Mouse (Mus musculus): ENCODE measurements around the gene Col1a2.

Gene Col1a2

DNA sequence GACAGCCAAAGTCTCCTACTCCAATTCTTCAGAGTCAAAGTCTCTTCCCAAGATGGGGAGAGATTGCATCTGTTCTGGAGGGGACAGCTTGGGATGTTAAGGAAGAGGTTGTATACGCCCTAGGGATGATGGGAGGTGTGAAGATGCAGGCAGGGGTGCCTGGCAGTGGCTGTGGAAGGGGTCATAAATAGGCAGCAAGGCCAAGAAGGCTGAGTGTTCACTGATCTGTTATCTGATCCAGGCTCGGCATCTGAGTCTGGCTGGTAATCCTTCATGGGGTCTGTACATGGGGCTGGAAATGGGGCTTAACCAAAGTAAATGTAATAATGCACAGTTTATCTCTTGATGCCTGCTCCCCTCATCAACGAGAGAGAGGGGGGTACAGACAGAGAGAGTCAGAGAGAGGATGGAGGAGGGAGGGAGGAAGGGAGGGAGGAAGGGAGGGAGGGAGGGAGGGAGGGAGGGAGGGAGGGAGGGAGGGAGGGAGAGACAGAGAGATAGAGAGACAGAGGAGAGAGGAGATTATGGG is at the start of gene Col1a2:
TSS of gene Col1a2 (plus strand) at position 212 of the 529 bp plus-strand sequence.
- no peak for DNase-seq (ENCODE audit: low spot score in 2 of 2)

DNA sequence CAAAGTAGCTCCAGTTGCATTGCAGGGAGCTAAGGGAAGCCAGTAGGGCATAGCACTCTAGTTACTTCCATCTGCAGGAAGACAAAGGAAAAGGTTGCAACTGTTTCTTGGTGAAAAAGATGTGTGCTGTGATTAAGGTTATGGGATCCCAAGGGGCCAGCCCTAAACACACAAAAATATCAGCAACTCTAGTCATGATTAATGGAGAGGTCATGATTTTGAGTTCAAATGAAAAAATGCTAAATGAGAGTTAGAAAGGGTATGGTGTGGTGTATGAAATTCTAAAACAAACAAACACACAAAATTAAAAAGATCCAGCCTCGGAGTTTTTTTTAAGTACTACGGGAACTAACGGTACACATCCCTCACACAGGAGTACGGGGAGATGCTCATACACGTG is 49.1 kb upstream of the Col1a2 start:
- no peak for DNase-seq (ENCODE audit: low spot score in 2 of 2)

DNA sequence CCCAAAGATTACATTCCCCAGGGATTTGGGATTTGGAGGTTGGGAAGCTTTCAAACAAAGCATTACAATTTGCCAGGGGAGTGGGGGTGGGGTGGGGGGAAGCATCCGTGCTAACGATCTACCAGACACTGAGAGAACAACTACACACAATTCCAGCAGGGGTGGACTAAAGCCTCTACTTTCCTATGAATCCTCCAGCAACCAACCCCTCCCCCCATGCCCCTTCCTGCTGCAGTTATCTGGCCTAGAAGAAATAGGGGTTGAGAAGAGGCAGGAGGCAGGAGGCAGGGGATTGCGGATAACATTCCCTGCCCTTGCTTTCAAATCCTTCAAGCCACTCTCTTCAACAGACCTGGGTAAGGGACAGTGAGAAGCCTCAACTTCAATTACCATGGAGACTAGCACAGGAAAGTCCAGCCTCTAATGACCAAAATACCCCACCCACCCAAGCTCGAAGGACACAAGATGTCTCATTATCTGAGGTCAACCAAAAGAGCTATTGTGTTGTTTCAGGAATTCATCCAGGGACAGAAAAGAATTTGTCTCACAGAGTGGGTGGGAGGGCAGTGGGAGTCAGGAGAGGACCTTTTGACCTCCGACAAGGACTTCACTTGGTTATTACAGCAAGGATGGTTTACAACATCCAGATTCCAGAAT is 48.5 kb upstream of the Col1a2 start:
- DNase-seq (ENCODE audit: low spot score in 2 of 2): no peak

DNA sequence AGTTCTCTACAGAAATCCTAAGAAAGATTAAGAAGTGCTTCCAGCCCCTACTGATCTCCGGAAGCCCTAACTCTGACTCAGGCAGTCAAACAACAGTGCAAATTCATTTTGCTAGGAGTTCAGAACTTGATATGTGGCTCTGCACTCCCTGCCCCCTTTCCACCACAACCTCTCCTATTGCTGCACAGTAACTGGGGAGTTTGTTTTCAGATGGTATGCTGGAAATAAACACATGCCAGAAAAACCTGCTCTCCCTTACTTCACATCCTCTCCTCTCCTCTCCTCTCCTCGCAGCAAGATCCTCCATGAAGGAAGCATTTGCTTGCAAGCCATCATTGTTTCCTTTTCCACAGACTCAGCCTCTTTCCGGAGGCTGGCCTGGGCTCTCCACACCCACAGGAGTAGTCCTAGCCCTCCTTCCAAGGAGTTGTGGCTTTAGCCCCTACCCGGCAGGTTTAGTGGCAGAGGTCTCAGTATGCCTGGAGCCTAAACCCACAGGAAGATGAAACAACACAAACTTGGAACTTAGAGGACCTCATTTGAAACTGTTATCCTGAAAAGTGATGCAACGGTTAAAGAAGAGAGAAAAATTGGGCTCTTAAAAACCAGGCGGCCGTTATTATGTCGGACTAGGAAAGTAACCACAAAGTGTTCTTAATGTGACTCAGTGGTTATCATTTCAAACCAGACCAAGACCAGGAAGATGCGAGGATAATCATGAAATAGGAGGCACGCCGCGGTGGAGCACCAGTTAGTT is 47.7 kb upstream of the Col1a2 start:
- DNase-seq (ENCODE audit: low spot score in 2 of 2): no peak

DNA sequence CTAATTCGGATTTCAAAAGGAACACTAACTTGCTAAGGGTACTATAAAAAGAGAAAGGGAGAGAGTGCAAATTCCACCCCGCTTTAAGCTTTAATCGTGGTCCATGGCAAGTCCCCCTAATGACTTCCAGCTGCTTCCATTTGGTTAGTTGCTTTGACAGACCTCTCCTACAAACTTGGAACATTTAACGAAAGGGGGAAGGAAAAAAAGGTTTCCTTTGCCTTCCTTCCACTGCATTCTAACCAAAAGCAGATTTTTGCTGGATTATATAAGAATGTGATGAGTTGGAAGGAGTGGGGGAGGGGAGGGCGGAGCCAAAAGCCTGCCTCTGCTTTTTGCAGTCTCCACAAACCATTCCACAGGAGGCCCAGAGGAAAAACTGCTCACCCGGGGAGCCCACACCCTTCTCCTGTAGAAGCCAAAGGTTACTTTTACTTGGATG is 47.0 kb upstream of the Col1a2 start:
- no peak for DNase-seq (ENCODE audit: low spot score in 2 of 2)

DNA sequence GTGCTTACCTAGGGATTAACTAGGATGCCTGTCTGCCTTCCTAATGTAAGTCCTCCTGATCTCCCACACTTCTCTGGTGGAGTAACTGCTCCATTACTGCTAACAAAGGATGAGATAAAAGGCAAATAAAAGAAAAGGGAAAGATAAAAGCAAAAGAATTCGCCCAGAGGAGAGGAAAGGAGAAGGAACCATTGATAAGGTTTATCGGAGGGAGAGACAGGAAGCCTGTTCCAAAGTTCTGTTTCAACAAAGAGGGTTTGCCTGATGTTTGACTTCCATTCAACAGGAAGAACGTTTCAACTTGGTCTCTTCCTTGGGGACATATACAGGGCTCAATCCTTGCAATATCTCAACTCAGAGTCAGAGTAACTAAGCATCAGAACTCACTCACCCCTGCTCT is 39.3 kb upstream of the Col1a2 start:
- no peak for DNase-seq (ENCODE audit: low spot score in 2 of 2)

DNA sequence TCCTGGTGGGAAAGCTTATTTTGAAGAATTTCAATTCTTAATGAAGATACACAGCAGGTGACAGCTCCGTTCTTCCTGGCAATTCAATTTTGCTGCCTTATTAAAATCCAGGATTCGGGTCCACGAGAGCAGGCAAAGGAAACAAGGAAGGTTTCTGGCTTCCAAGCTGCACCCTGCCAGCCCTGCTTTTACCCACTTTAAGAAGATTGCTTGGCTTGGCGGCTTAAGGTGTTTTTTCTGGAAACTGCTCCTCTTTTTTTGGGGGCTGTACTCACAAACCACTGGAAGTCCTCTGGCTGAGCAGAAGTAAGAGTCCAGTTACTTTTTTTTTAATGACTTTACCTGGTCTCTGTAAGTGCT is 21.1 kb upstream of the Col1a2 start:
- no peak for DNase-seq (ENCODE audit: low spot score in 2 of 2)

DNA sequence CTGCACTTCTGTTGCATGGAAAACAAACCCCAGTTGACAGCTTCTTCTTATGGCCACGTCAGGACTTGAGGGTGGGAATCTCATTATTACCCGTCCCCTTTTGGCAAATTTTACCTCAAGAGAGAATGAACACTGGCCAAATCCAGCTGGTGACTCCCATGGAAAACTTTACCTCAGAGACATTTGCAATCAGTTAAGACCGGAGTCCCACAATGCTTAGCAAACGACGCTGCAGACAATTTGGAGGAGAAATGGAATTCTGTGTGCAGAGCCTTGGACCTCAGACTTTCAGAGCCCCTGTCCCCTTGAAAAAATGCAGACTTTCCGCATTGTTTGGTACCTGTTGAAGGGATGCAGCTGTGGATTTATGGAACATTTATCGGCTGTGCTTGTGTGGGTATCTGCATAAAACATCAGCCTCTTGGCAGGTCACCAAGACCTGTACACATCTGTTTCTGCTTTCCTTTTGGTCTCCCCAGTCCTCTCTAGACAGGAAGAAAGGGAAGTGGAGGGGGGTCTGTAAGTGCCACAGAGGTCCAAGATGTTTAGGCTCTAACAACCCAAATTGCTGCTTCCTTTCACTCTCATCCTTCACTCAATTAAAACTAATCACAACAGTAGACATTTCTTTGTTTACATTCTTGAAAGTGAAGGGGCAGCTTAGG is 20.5 kb upstream of the Col1a2 start:
- DNase-seq (ENCODE audit: low spot score in 2 of 2): no peak

DNA sequence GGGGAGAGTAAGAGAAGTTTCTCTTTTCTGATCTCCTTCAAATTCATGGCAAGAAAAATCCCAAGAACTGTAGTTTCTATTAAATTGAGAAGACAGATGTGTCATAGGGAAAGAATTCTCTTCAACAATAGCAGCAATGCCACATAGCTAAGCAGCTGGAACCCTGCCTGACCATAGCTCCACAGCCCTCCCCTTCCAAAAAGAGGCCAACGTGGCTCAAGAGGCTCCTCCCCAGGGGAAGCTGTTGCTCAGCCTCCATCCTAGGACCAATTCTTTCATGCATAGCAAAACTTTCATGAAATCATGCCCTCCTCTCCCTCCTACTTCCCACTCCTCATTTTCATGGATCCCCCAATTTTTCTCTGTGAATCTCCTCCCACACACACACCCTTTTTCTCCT is 16.3 kb upstream of the Col1a2 start:
- no peak for DNase-seq (ENCODE audit: low spot score in 2 of 2)

DNA sequence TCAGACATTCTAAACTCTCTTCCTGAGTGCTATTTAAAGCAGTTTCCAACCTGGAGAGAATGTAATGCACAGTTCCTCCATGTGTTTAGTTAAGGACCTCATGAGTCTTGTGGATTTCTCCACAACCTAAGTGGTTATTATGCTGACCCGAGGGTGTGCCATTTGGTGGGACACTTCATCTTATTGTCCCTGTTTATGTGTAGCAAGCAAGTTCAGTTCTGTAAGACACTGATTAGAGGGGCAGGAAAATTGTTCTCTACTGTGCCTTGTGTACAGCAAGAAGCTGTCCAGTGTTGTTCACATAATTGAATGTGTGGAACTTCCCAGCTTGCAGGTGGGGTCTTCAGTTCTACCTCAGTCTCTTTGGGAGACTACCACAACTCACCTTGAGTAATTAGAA is 15.6 kb upstream of the Col1a2 start:
- DNase-seq (ENCODE audit: low spot score in 2 of 2): no peak

DNA sequence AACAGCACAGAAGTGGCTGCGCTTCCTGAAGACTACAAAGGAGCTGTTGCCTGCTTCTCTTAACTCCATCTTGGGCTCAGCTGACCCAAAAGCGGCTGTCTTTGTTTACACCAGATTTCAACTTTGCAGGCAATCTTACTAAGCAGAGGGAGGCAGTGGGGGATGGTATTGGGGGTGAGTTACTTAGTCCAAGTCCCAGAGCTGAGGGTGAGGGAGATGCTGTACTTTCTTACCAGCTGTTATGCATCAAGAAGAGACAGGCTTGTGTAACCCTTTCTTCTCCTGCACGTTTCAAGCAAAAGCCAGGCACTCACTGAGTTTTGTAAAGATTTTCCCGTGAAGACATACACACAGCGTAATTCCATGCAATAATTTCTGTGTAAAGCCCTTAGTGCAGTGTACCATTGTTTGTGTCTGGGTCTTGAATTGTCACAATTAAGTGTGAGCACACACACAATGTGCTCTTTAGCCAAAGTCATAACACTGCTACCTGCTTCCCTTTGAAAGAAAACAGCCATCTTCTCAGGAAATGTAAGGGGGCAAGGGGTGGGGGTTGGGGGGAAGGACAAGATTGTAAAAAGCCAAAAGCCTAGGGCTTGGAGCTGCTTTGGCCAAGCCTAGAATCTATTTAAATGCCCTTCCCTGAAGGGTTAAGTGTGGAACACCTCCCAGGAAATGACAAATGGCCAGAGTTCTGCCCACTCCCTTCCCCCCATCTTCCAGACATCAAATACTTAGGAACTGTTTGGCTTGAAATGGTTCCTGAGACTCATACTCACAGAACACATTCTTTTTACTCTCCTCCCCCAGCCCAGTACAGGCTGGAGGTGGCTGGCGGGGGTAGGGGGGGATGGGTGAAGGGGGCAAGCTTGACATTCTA is 15.0 kb upstream of the Col1a2 start:
- no peak for DNase-seq (ENCODE audit: low spot score in 2 of 2)

DNA sequence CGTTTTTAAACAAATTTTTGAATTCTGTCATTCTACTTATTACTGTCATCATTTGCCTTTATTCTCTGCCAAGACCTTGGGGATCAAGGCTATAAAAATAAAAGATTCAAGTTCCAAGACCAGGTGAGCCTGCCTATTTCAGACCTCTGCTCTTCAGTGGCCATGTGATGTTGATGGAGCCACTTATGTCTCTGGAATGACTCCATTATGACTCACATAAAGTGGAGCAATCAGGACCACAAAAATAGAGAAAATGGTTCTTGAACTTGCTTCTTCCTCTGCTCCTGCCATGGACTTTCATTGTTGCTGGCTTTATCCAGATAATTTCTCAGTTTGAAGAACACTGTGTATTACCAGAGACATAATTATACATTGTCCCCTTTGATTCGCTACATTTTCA is 10.9 kb upstream of the Col1a2 start:
- DNase-seq (ENCODE audit: low spot score in 2 of 2): no peak

DNA sequence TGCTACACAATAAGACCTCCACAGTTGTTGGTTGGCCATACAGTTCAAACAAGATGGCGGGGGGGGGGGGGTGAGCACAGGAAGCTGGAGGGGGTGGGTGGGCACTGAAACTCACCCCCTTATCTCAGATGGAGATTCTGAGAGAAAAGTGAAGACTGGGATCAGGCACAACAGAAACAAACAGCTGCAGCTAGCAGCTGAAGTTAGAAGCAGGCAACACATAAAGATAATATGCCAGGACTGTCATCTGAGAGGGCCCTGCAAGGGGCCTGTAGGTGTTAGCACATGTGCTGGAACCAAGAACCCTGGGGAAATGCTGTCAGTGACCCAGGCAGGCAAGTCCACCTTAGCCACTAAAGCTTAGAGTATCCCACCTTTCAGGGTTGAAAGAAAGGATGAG is 8.2 kb upstream of the Col1a2 start:
- no peak for DNase-seq (ENCODE audit: low spot score in 2 of 2)

DNA sequence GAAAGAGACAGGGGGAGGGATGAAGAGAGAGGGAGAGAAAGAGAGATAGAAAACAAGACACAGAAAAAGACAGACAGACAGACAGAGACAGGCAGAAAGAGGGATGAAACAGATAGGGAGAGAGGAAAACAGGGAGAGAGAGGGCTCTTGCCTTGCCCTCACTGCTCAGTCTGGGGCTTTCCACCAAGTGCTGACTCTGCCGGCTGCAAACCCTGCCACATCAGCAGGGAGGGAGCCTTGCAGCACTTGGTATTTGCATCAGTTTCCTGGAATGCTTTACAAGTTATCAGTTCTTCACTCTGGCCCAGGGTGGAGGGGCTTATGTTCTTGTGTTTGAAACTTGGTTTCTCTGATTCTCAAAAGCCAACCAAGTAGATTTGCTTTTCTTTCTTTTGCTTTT is 1.5 kb upstream of the Col1a2 start:
- no peak for DNase-seq (ENCODE audit: low spot score in 2 of 2)

DNA sequence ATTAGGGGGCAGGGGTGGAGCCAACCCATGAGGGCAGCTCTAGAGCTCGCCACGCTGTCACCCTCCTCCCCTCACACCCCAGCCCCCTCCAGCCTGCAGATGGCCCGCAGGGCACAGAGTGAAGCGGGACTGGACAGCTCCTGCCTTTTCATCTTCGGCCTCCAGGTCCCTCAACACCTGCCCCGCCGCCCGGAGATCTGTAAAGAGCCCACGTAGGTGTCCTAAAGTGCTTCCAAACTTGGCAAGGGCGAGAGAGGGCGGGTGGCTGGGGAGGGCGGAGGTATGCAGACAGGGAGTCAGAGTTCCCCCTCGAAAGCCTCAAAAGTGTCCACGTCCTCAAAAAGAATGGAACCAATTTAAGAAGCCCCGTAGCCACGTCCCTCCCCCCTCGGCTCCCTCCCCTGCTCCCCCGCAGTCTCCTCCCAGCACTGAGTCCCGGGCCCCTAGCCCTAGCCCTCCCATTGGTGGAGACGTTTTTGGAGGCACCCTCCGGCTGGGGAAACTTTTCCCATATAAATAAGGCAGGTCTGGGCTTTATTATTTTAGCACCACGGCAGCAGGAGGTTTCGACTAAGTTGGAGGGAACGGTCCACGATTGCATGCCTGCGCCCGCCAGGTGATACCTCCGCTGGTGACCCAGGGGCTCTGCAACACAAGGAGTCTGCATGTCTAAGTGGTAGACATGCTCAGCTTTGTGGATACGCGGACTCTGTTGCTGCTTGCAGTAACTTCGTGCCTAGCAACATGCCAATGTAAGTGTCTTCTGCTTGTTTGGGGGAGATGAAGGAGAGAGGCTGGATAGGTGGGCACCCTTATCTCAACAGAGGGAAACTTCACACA is 764 bp downstream of the Col1a2 start:
- DNase-seq (ENCODE audit: low spot score in 2 of 2): no peak

DNA sequence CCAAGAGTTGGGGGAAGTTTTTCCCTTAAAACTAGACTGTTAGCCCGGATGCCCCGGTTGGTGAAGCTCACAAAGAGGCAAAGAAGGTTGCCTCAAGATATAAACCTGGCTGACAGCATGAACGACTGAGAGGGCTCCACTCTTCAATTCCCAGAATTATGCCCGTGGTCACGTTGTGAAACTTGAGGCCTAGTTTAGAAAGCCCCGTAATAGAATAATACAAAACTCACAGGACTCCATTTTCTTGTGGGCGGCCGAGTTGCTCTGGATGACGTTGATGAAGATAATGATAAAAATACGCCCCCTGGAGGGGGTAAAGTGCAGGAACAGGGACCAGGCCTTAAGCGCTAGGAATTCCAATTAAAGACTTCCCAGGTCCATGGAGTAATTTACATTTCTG is 1.5 kb downstream of the Col1a2 start:
- no peak for DNase-seq (ENCODE audit: low spot score in 2 of 2)

DNA sequence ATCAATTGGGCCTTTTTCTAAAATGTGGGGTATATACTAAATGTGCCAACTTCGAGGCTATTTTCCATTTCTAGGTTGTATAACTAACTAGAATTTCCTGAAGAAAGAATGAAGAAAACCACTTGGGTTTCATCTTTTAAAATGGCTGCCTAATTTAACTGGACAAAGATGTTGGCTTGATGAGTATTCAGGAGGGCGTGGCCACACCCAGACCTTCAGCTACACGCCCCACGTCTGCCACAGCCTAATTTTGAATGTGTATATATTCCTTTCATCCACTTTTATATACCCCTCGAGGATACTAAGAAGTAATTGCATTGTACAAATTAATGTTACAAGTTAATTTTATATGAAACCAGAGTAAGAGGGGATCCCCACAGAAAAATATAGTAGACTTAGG is 2.2 kb downstream of the Col1a2 start:
- no peak for DNase-seq (ENCODE audit: low spot score in 2 of 2)

DNA sequence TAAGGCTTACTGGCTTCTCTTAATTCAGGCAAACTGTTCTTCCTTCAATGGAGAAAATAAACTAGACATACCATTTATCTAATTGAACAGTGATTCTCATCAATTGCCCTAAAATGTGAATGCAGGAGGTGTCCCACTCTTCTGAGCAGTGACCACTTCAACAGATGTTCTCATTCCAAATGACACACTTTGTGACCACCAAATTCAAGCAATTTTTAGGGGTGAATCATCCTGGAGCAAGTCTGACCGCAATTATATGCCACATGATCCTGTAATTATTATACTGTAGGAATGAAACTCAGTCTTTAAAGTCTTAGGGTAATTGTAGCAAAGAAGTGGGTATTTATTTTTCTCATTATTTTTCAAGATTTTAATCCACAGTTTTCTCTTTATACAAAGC is 2.7 kb downstream of the Col1a2 start:
- DNase-seq (ENCODE audit: low spot score in 2 of 2): no peak

DNA sequence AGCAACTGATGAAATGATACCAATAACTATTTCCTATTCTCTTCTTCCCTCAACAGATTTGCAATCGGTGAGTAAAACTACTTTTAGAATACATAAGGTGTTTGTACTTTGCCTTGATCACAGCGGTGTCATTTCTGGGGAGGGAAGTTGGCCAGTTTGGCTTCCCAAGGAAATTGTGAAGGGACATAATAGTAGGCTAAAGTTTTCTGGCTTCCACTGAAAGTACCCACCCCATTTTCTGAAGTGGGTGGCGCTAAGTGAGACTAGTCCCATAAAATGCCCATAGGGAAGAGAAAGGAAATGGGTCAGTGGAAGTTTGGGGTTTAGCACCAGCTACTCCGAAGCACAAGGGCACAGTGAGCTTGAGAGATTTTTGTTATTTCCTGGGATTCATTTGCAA is 3.7 kb downstream of the Col1a2 start:
- no peak for DNase-seq (ENCODE audit: low spot score in 2 of 2)

DNA sequence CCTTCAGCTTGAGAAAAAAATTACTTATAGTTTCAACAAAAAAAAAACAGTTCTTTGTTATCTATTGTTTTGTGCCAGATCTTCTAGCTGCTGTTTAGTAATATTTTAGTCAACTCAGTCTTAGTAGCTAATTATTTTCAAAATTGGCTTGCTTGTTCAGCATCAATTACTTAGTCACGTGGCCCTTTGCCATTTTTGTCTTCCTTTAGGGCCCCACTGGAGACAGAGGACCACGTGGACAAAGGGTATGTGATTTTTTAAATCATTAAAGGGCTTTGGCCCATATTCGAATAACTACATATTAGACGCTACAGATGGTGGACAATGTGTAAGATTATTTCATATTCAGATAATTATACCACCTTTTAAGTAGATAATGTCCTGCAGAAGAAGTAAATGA is 4.8 kb downstream of the Col1a2 start:
- no peak for DNase-seq (ENCODE audit: low spot score in 2 of 2)

DNA sequence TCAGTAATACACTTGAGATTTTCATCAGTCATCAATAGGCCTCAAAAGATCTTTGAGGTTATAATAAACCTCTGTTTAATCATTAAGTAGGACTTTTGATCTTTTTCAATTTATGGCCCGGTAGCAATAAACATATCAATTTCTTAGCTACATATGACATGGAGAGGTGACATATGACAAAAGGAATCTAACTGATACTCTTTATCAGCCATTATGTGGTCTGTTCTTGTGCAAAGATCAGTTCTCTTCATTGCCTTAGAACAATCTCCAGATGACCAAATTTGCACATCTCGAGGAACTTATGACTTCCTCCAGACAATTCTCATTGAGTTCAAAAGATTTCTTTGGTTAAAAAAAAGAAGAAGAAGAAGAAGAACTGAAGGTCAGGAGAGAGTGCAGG is 10.1 kb downstream of the Col1a2 start:
- DNase-seq (ENCODE audit: low spot score in 2 of 2): no peak

All from frontal cortex, postnatal 25 days (tissue).